Mouse (Mus musculus): ENCODE results near the gene Nnat. TPM values are rescaled to one million over a fixed set of nuclear protein-coding genes. Genes with fewer than 3 reads are reported as not detected.

Nnat gene
- polyA plus RNA-seq (2015; fragmentation: Nextera tagmentation; extraction: Ambion mirVana), result 22.1 and 25.4 TPM in 2 replicates

DNA sequence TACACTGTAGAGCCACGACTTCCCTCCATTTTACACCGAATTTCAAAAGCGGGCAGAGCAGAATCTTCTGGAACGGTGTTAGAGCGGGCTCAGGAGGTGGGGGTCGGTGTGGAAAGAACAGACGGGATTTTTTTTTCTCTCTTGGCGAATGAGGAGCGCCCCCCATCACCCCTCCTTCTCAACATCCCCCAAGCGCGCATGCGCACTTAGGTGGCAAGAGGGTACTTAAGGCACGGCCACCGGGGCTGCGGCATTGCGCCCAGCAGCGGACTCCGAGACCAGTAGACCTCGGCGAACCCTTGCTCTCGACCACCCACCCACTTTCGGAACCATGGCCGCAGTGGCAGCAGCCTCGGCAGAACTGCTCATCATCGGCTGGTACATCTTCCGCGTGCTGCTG is at the start of gene Nnat:
Gene Nnat, plus strand, starts transcription at position 221 of the 400 bp plus-strand sequence.

DNA sequence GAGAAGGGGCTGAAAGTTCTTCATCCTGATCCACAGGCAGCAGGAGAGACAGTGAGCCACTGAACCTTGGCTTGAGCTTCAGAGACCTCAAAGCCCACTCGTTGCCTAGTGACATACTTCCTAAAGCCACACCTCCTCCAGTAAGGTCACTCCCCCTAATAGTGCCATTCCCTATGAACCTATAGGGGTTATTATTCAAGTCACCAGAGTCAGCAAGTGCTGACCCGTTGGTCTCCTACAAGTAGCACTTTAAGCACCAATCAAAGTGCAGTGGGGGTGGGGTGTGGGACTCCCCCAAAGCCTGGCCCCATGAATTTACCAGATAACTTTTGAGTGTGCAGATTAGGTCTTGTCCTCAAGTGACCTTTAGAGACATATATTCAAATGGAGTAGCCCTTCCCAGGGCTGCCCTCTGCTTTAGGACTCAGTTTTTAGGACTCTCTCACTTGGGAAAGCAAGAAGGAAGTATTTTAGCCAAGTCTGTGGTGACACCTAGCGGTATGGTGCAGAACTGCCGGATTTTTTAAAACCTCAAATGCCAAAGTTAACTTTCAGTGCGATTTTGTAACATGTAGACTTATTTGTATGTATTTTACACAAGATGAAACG is 11.4 kb downstream of the Nnat start, which contains the start of gene Blcap:
Gene Blcap, minus strand, starts transcription at position 51 of the 609 bp plus-strand sequence.

Small RNAs within 50 kb of the gene (microRNA-seq; reads per million reads assigned to microRNA genes)
- gene Gm23134, result 0.64 to 0.81 reads per million in 2 experiments

Other genes starting within 250 kb of the Nnat start
- not detected in 2 replicates for gene Ghrh, start 212.6 kb upstream of the Nnat start, polyA plus RNA-seq (2015; fragmentation: Nextera tagmentation; extraction: Ambion mirVana)
- 42.9 and 48.3 TPM in 2 replicates for gene Manbal, start 192.5 kb upstream of the Nnat start, polyA plus RNA-seq (2015; fragmentation: Nextera tagmentation; extraction: Ambion mirVana)
- gene Src, start 141.6 kb upstream of the Nnat start, polyA plus RNA-seq (2015; fragmentation: Nextera tagmentation; extraction: Ambion mirVana), result 3.2 and 3.5 TPM in 2 replicates
- gene Blcap, start 11.2 kb downstream of the Nnat start, polyA plus RNA-seq (2015; fragmentation: Nextera tagmentation; extraction: Ambion mirVana), result 26.7 and 32.1 TPM in 2 replicates
- gene Ctnnbl1, start 177.3 kb downstream of the Nnat start, polyA plus RNA-seq (2015; fragmentation: Nextera tagmentation; extraction: Ambion mirVana), result 21.1 and 23.5 TPM in 2 replicates

Data from skeletal muscle tissue, postnatal 0 days (tissue).